Mouse (Mus musculus): Measurements from ENCODE around the gene Prcd.
"Not testable (repeated sequence)": the region's sequence is repeated elsewhere in the genome, so short reads cannot be mapped to it uniquely, and the experiment has no call there.

Gene Prcd

GRCm38 (mm10) chr11:116653234-116653633 lies at the start of gene Prcd:
Prcd (plus strand) TSS chr11:116653534.
- no peak for DNase-seq (ENCODE audit: extremely low spot score, low read depth, low spot score)

- no peak for DNase-seq (ENCODE audit: extremely low spot score, low read depth, low spot score)
Measured at GRCm38 (mm10) chr11:116604097-116604496, 49.2 kb upstream of the Prcd start.

- DNase-seq (ENCODE audit: extremely low spot score, low read depth, low spot score): no peak
Measured at GRCm38 (mm10) chr11:116607717-116608116, 45.6 kb upstream of the Prcd start.

- no peak for DNase-seq (ENCODE audit: extremely low spot score, low read depth, low spot score)
Measured at GRCm38 (mm10) chr11:116609965-116610630, 43.2 kb upstream of the Prcd start.

- not testable (repeated sequence) for DNase-seq (ENCODE audit: extremely low spot score, low read depth, low spot score)
Measured at GRCm38 (mm10) chr11:116611168-116611567, 42.2 kb upstream of the Prcd start.

- DNase-seq (ENCODE audit: extremely low spot score, low read depth, low spot score): no peak
Measured at GRCm38 (mm10) chr11:116611883-116612282, 41.5 kb upstream of the Prcd start.

GRCm38 (mm10) chr11:116612554-116612953 lies 40.8 kb upstream of the Prcd start:
- DNase-seq (ENCODE audit: extremely low spot score, low read depth, low spot score): no peak

GRCm38 (mm10) chr11:116613234-116613633 lies 40.1 kb upstream of the Prcd start:
- DNase-seq (ENCODE audit: extremely low spot score, low read depth, low spot score): no peak

GRCm38 (mm10) chr11:116615735-116616437 lies 37.4 kb upstream of the Prcd start:
- DNase-seq (ENCODE audit: extremely low spot score, low read depth, low spot score): no peak

- DNase-seq (ENCODE audit: extremely low spot score, low read depth, low spot score): no peak
Measured at GRCm38 (mm10) chr11:116616438-116617118, 36.8 kb upstream of the Prcd start.

GRCm38 (mm10) chr11:116617641-116618040 lies 35.7 kb upstream of the Prcd start:
- no peak for DNase-seq (ENCODE audit: extremely low spot score, low read depth, low spot score)

GRCm38 (mm10) chr11:116618666-116619065 lies 34.7 kb upstream of the Prcd start:
- DNase-seq (ENCODE audit: extremely low spot score, low read depth, low spot score): no peak

GRCm38 (mm10) chr11:116619156-116619555 lies 34.2 kb upstream of the Prcd start:
- DNase-seq (ENCODE audit: extremely low spot score, low read depth, low spot score): no peak

GRCm38 (mm10) chr11:116619561-116619960 lies 33.8 kb upstream of the Prcd start:
- no peak for DNase-seq (ENCODE audit: extremely low spot score, low read depth, low spot score)

GRCm38 (mm10) chr11:116620073-116620472 lies 33.3 kb upstream of the Prcd start:
- DNase-seq (ENCODE audit: extremely low spot score, low read depth, low spot score): no peak

GRCm38 (mm10) chr11:116620559-116621253 lies 32.6 kb upstream of the Prcd start:
- DNase-seq (ENCODE audit: extremely low spot score, low read depth, low spot score): no peak

GRCm38 (mm10) chr11:116621258-116621704 lies 32.1 kb upstream of the Prcd start:
- no peak for DNase-seq (ENCODE audit: extremely low spot score, low read depth, low spot score)

- no peak for DNase-seq (ENCODE audit: extremely low spot score, low read depth, low spot score)
Measured at GRCm38 (mm10) chr11:116623281-116624124, 29.8 kb upstream of the Prcd start.

GRCm38 (mm10) chr11:116624131-116624832 lies 29.1 kb upstream of the Prcd start:
- DNase-seq (ENCODE audit: extremely low spot score, low read depth, low spot score): no peak

Measured in hindlimb bud, embryonic 11.5 days (tissue).